ENCODE assay signal across 32 mouse cellular contexts in the genomic region with DNA sequence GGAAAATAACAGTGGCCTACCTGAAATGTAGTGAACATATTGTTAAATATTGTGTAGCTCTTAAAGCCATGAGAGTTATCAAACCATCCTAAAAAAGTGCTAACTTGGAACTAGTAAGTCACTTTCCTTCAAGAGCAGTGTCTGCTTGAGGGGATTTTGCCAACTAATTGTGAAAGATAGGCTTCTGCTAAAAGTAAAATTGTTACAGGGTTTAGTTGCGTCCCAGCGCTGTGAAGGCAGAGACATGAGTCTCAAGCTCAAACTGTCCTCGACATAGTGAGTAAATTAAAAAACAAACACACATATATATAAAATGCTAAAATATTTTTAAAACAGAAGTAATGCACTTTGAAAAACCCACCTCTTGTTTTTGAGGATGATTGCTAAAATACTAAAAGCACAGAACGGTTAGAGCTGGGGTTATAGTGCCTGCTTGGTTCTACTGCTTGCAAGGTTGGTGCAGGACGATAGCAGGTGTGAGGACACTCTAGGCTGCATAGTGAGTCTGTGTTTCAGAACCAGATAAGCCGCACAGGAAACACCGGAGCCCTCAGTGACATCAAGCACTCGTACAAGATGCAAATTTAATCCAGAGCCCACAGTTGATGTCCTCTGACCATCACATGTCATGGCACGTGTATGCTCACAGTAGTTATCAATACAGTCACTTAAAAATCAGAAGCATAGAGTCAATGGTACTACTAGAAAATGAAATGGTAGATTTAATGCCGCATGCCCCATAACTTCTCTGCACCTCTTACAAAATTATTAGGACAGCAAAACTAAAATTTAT. TPM values are rescaled to one million over a fixed set of nuclear protein-coding genes. Genes with fewer than 3 reads are reported as not detected.
"Had no signal": no experiment of that assay in that cellular context is flagged by ENCODE, and none has a peak within 500 bp of the region (broad histone marks: within the 10 kb centered on the region; RNA-seq: fewer than 3 reads in every experiment).

No protein-coding gene starts in this region.

- H3K9ac ChIP-seq: heart, embryonic 13.5 days; hindbrain, embryonic 13.5 days; hindbrain, embryonic 15.5 days; kidney, embryonic 15.5 days; limb, embryonic 12.5 days; liver, embryonic 13.5 days; liver, embryonic 15.5 days; liver, postnatal 0 days had no signal

- DNase-seq: gastrocnemius, postnatal 14 days; gastrocnemius, postnatal 36 days; heart, adult 11 months; heart, postnatal 14 days; heart, postnatal 36 days; kidney, adult 11 months; kidney, adult 2 months; kidney, adult 9 months; kidney, postnatal 14 days; kidney, postnatal 36 days; layer of hippocampus, adult 9-11 months; layer of hippocampus, postnatal 36 days; liver; liver, embryonic 13.5 days; liver, postnatal 0 days had no signal

- H3K4me1 ChIP-seq: hindbrain, embryonic 13.5 days; hindbrain, embryonic 15.5 days; limb, embryonic 10.5 days; limb, embryonic 12.5 days; liver, embryonic 13.5 days; liver, embryonic 15.5 days had no signal

- H3K27ac ChIP-seq: hindbrain, embryonic 13.5 days; hindbrain, embryonic 15.5 days; hindbrain, postnatal 0 days; kidney, embryonic 15.5 days; kidney, postnatal 0 days; limb, embryonic 10.5 days; limb, embryonic 12.5 days; liver, embryonic 13.5 days; liver, embryonic 15.5 days had no signal

- H3K9me3 ChIP-seq: heart, embryonic 13.5 days; hindbrain, embryonic 13.5 days; hindbrain, embryonic 15.5 days; kidney, embryonic 15.5 days; limb, embryonic 10.5 days; limb, embryonic 12.5 days; liver, embryonic 13.5 days; liver, embryonic 15.5 days had no signal

- H3K4me3 ChIP-seq: heart, embryonic 13.5 days; hindbrain, embryonic 13.5 days; hindbrain, embryonic 15.5 days; kidney, embryonic 15.5 days; limb, embryonic 10.5 days; limb, embryonic 12.5 days; liver, embryonic 13.5 days; liver, embryonic 15.5 days had no signal

- H3K27me3 ChIP-seq: heart, embryonic 13.5 days; hindbrain, embryonic 13.5 days; hindbrain, embryonic 15.5 days; kidney, embryonic 15.5 days; limb, embryonic 12.5 days; liver, embryonic 13.5 days; liver, embryonic 15.5 days had no signal

- H3K36me3 ChIP-seq: hindbrain, embryonic 15.5 days had no signal

- ATAC-seq: hindbrain, postnatal 0 days; intestine, embryonic 16.5 days; liver, postnatal 0 days had no signal

- H3K4me2 ChIP-seq: heart, embryonic 11.5 days; heart, embryonic 13.5 days; hindbrain, embryonic 13.5 days; hindbrain, embryonic 15.5 days; kidney, embryonic 15.5 days; limb, embryonic 12.5 days; liver, embryonic 11.5 days; liver, embryonic 13.5 days; liver, embryonic 15.5 days had no signal

RNA-seq across cellular contexts. Expression of a gene that starts 45.8 kb away (rescaled TPM):
- total RNA-seq: gastrocnemius, adult 18-20 months; gastrocnemius, adult 8-10 months; gastrocnemius, postnatal 36 days; heart, adult 8-10 months; heart, postnatal 36 days; hematopoietic stem cell, adult 5-6 weeks had no signal
- polyA plus RNA-seq: heart, embryonic 11.5 days; hindbrain, embryonic 11.5 days had no signal
